Mouse (Mus musculus): ENCODE measurements around the gene Pipox. TPM values are rescaled to one million over a fixed set of nuclear protein-coding genes. Genes with fewer than 3 reads are reported as not detected.
A peak's percentile ranks its signal among the peaks of the same experiment; 100 is the strongest.

Pipox gene
- polyA plus RNA-seq, 1 experiment from 2014 or later: 6.0 TPM

GRCm38 (mm10) chr11:77851483-77852010 is 42.3 kb downstream of the Pipox start:
- Histone ChIP-seq H3K4me2 (ENCODE audit: low read length) (peak overlapping the region; percentile 37), H3K4me3 (ENCODE audit: low read depth, low read length) (no peak overlapping the region), H3K4me1 (ENCODE audit: control insufficient read depth, insufficient read depth, low read length) (peaks cover 73% of the 10 kb centered on the region), H3K27ac (ENCODE audit: low read length) (peak overlapping the region; percentile 91), H3K36me3 (ENCODE audit: control insufficient read depth, insufficient read depth, low read length) (peaks cover 14% of the 10 kb centered on the region), H3K9ac (ENCODE audit: low read depth, low read length) (peak overlapping the region; percentile 41; the same call in 1 of the 2 replicates), H3K27me3 (ENCODE audit: control insufficient read depth, insufficient read depth, low read depth, low read length) (no peaks in the 10 kb centered on the region; the same call in 1 of the 2 replicates), H3K9me3 (replicated peaks; ENCODE audit: control insufficient read depth, low read length, poor library complexity, severe bottlenecking) (no peaks in the 10 kb centered on the region)
- peak; percentile 34 for ATAC-seq
- WGBS: 37% methylated on average over 6 of the region's 6 CpGs

- H3K9ac ChIP-seq (ENCODE audit: low read depth, low read length): 0 out of 2 replicates have a peak overlapping the region, but pooled peaks have one; percentile 22
- peak; percentile 92 for ATAC-seq
- 15% methylated on average over 24 of the region's 24 CpGs for WGBS
- H3K4me2 ChIP-seq (ENCODE audit: low read length): peak overlapping the region; percentile 37
- no peak overlapping the region for H3K4me3 ChIP-seq (ENCODE audit: low read depth, low read length)
- H3K4me1 ChIP-seq (ENCODE audit: control insufficient read depth, insufficient read depth, low read length): peaks cover 64% of the 10 kb centered on the region
- peaks cover 23% of the 10 kb centered on the region for H3K36me3 ChIP-seq (ENCODE audit: control insufficient read depth, insufficient read depth, low read length)
- H3K27ac ChIP-seq (ENCODE audit: low read length): peak overlapping the region; percentile 91
- H3K27me3 ChIP-seq (ENCODE audit: control insufficient read depth, insufficient read depth, low read depth, low read length): no peaks in the 10 kb centered on the region; the same call in 1 of the 2 replicates
- no peaks in the 10 kb centered on the region for H3K9me3 ChIP-seq (replicated peaks; ENCODE audit: control insufficient read depth, low read length, poor library complexity, severe bottlenecking)
These were observed 43.3 kb downstream of the Pipox start for GRCm38 (mm10) chr11:77850401-77851244.

- no peak for ATAC-seq
- 76% methylated on average over 7 of the region's 7 CpGs for WGBS
- Histone ChIP-seq H3K4me2 (ENCODE audit: low read length) (no peak overlapping the region), H3K9me3 (replicated peaks; ENCODE audit: control insufficient read depth, low read length, poor library complexity, severe bottlenecking) (no peaks in the 10 kb centered on the region), H3K9ac (ENCODE audit: low read depth, low read length) (0 out of 2 replicates have a peak overlapping the region, but pooled peaks have one; percentile 30), H3K27me3 (ENCODE audit: control insufficient read depth, insufficient read depth, low read depth, low read length) (no peaks in the 10 kb centered on the region; the same call in 1 of the 2 replicates), H3K4me1 (ENCODE audit: control insufficient read depth, insufficient read depth, low read length) (peaks cover 51% of the 10 kb centered on the region), H3K27ac (ENCODE audit: low read length) (peak overlapping the region; percentile 91), H3K36me3 (ENCODE audit: control insufficient read depth, insufficient read depth, low read length) (peaks cover 27% of the 10 kb centered on the region), H3K4me3 (ENCODE audit: low read depth, low read length) (no peak overlapping the region)
These were observed 44.7 kb downstream of the Pipox start for GRCm38 (mm10) chr11:77849151-77849550.

GRCm38 (mm10) chr11:77848131-77848530 is 45.8 kb downstream of the Pipox start:
- WGBS: 25% methylated on average over 5 of the region's 5 CpGs
- H3K27ac ChIP-seq (ENCODE audit: low read length): peak overlapping the region; percentile 70
- no peaks in the 10 kb centered on the region; the same call in 1 of the 2 replicates for H3K27me3 ChIP-seq (ENCODE audit: control insufficient read depth, insufficient read depth, low read depth, low read length)
- no peak overlapping the region for H3K4me2 ChIP-seq (ENCODE audit: low read length)
- ATAC-seq: no peak
- H3K4me1 ChIP-seq (ENCODE audit: control insufficient read depth, insufficient read depth, low read length): peaks cover 51% of the 10 kb centered on the region
- H3K9ac ChIP-seq (ENCODE audit: low read depth, low read length): 0 out of 2 replicates have a peak overlapping the region, but pooled peaks have one; percentile 25
- no peak overlapping the region for H3K4me3 ChIP-seq (ENCODE audit: low read depth, low read length)
- no peaks in the 10 kb centered on the region for H3K9me3 ChIP-seq (replicated peaks; ENCODE audit: control insufficient read depth, low read length, poor library complexity, severe bottlenecking)
- peaks cover 32% of the 10 kb centered on the region for H3K36me3 ChIP-seq (ENCODE audit: control insufficient read depth, insufficient read depth, low read length)

- no peak for ATAC-seq
- no peaks in the 10 kb centered on the region for H3K9me3 ChIP-seq (replicated peaks; ENCODE audit: control insufficient read depth, low read length, poor library complexity, severe bottlenecking)
- H3K4me1 ChIP-seq (ENCODE audit: control insufficient read depth, insufficient read depth, low read length): peaks cover 51% of the 10 kb centered on the region
- WGBS: 46% methylated on average over 9 of the region's 9 CpGs
- peaks cover 34% of the 10 kb centered on the region for H3K36me3 ChIP-seq (ENCODE audit: control insufficient read depth, insufficient read depth, low read length)
- no peaks in the 10 kb centered on the region; the same call in 1 of the 2 replicates for H3K27me3 ChIP-seq (ENCODE audit: control insufficient read depth, insufficient read depth, low read depth, low read length)
- H3K4me3 ChIP-seq (ENCODE audit: low read depth, low read length): no peak overlapping the region
- H3K4me2 ChIP-seq (ENCODE audit: low read length): no peak overlapping the region
- H3K27ac ChIP-seq (ENCODE audit: low read length): peak overlapping the region; percentile 70
- H3K9ac ChIP-seq (ENCODE audit: low read depth, low read length): 0 out of 2 replicates have a peak overlapping the region, but pooled peaks have one; percentile 1
These were observed 46.2 kb downstream of the Pipox start for GRCm38 (mm10) chr11:77847599-77848128.

GRCm38 (mm10) chr11:77843906-77844200 is 50.0 kb downstream of the Pipox start:
- no peak for ATAC-seq

GRCm38 (mm10) chr11:77843068-77843905 is 50.6 kb downstream of the Pipox start:
- Histone ChIP-seq H3K27ac (ENCODE audit: low read length) (no peak overlapping the region), H3K4me1 (ENCODE audit: control insufficient read depth, insufficient read depth, low read length) (peaks cover 11% of the 10 kb centered on the region), H3K4me2 (ENCODE audit: low read length) (no peak overlapping the region), H3K4me3 (ENCODE audit: low read depth, low read length) (no peak overlapping the region), H3K36me3 (ENCODE audit: control insufficient read depth, insufficient read depth, low read length) (peaks cover 41% of the 10 kb centered on the region), H3K9ac (ENCODE audit: low read depth, low read length) (no peak overlapping the region), H3K9me3 (replicated peaks; ENCODE audit: control insufficient read depth, low read length, poor library complexity, severe bottlenecking) (no peaks in the 10 kb centered on the region), H3K27me3 (ENCODE audit: control insufficient read depth, insufficient read depth, low read depth, low read length) (no peaks in the 10 kb centered on the region)
- ATAC-seq: no peak
- 89% methylated on average over 21 of the region's 21 CpGs for WGBS

More at GRCm38 (mm10) chr11:77843906-77844200, 50.0 kb downstream of the Pipox start:
- Histone ChIP-seq H3K27me3 (ENCODE audit: control insufficient read depth, insufficient read depth, low read depth, low read length) (no peaks in the 10 kb centered on the region), H3K27ac (ENCODE audit: low read length) (no peak overlapping the region), H3K9ac (ENCODE audit: low read depth, low read length) (no peak overlapping the region), H3K36me3 (ENCODE audit: control insufficient read depth, insufficient read depth, low read length) (peaks cover 41% of the 10 kb centered on the region), H3K4me2 (ENCODE audit: low read length) (no peak overlapping the region), H3K4me1 (ENCODE audit: control insufficient read depth, insufficient read depth, low read length) (peaks cover 16% of the 10 kb centered on the region), H3K9me3 (replicated peaks; ENCODE audit: control insufficient read depth, low read length, poor library complexity, severe bottlenecking) (no peaks in the 10 kb centered on the region), H3K4me3 (ENCODE audit: low read depth, low read length) (no peak overlapping the region)
- 31% methylated on average over 4 of the region's 4 CpGs for WGBS

- Histone ChIP-seq H3K27me3 (ENCODE audit: control insufficient read depth, insufficient read depth, low read depth, low read length) (no peaks in the 10 kb centered on the region), H3K4me3 (ENCODE audit: low read depth, low read length) (no peak overlapping the region), H3K4me1 (ENCODE audit: control insufficient read depth, insufficient read depth, low read length) (no peaks in the 10 kb centered on the region), H3K9ac (ENCODE audit: low read depth, low read length) (no peak overlapping the region), H3K36me3 (ENCODE audit: control insufficient read depth, insufficient read depth, low read length) (peaks cover 32% of the 10 kb centered on the region), H3K4me2 (ENCODE audit: low read length) (no peak overlapping the region), H3K27ac (ENCODE audit: low read length) (no peak overlapping the region), H3K9me3 (replicated peaks; ENCODE audit: control insufficient read depth, low read length, poor library complexity, severe bottlenecking) (no peaks in the 10 kb centered on the region)
- ATAC-seq: no peak
- WGBS: 87% methylated on average over 16 of the region's 16 CpGs
These were observed 53.2 kb downstream of the Pipox start for GRCm38 (mm10) chr11:77840523-77841245.

Measured in midbrain, embryonic 16.5 days (tissue).